ENCODE assay signal across 8 mouse cellular contexts in genomic region chr8:84011705-84012498, GRCm38 (mm10). TPM values are rescaled to one million over a fixed set of nuclear protein-coding genes. Genes with fewer than 3 reads are reported as not detected.
DNase-seq lines count a peak whose midpoint lies in the region; ATAC-seq and TF ChIP-seq lines count a peak whose summit lies in the region.

2210011C24Rik (minus strand) TSS chr8:84012171.

- no peak for TF ChIP-seq CTCF in stomach, postnatal 0 days (IDR thresholded peaks at IDR 0.05; ENCODE audit: low read depth)

- no peak within 1 kb of the TSS for H3K27ac ChIP-seq in heart, embryonic 12.5 days (ENCODE audit: poor library complexity, severe bottlenecking)
- no peak within 1 kb of the TSS for H3K27ac ChIP-seq in stomach, postnatal 0 days (replicated peaks)

- DNase-seq in urinary bladder, postnatal 14 days (ENCODE audit: low spot score) = peak; percentile 41
- DNase-seq in urinary bladder, postnatal 36 days (ENCODE audit: low spot score in 2 of 2) = no peak
- DNase-seq in kidney, postnatal 10 days = peak; percentile 79
- peak; percentile 66 to 83 for DNase-seq in lung, postnatal 4 days
- peak; percentile 78 for DNase-seq in stomach, postnatal 0 days (ENCODE audit: low spot score)
- no peak for DNase-seq in ovary, postnatal 10 days (ENCODE audit: low spot score)
- DNase-seq in gastrocnemius, adult 18-20 months (ENCODE audit: low spot score) = no peak

- H3K9ac ChIP-seq in heart, embryonic 12.5 days = peak within 1 kb of the TSS; percentile 64
- H3K9ac ChIP-seq in stomach, postnatal 0 days (ENCODE audit: low read length) = peak within 1 kb of the TSS; percentile 48

- peak within 1 kb of the TSS; percentile 54 for H3K4me3 ChIP-seq in heart, embryonic 12.5 days
- peak within 1 kb of the TSS; percentile 46 for H3K4me3 ChIP-seq in stomach, postnatal 0 days (ENCODE audit: low read depth, low read length)

- H3K4me1 ChIP-seq in heart, embryonic 12.5 days (replicated peaks) = peaks cover 22% of the 10 kb centered on the region
- peaks cover 12% of the 10 kb centered on the region for H3K4me1 ChIP-seq in stomach, postnatal 0 days (replicated peaks; ENCODE audit: control insufficient read depth, insufficient read depth)

- no peak for TF ChIP-seq EP300 in stomach, postnatal 0 days (optimal IDR thresholded peaks at IDR 0.05)

- H3K4me2 ChIP-seq in heart, embryonic 12.5 days = peak within 1 kb of the TSS; percentile 95
- peak within 1 kb of the TSS; percentile 91 for H3K4me2 ChIP-seq in stomach, postnatal 0 days (replicated peaks; ENCODE audit: low read depth)

- 0 out of 2 replicates have a peak, but pooled peaks cover 4% of the 10 kb centered on the region for H3K9me3 ChIP-seq in heart, embryonic 12.5 days (replicated peaks)
- no peaks in the 10 kb centered on the region for H3K9me3 ChIP-seq in stomach, postnatal 0 days (ENCODE audit: control insufficient read depth, low read length)

- no peaks in the 10 kb centered on the region for H3K36me3 ChIP-seq in heart, embryonic 12.5 days
- no peaks in the 10 kb centered on the region for H3K36me3 ChIP-seq in stomach, postnatal 0 days (ENCODE audit: control insufficient read depth, insufficient read depth, low read length)

- 1% methylated on average over 45 of the region's 45 CpGs for WGBS in heart, embryonic 12.5 days
- WGBS in stomach, postnatal 0 days = 2% methylated on average over 45 of the region's 45 CpGs

- no peak for ATAC-seq in heart, embryonic 12.5 days (ENCODE audit: insufficient number of reproducible peaks, low FRiP score)
- ATAC-seq in stomach, postnatal 0 days (ENCODE audit: low FRiP score, low TSS enrichment) = peak; percentile 53

- peaks cover 34% of the 10 kb centered on the region for H3K27me3 ChIP-seq in heart, embryonic 12.5 days (replicated peaks)
- peaks cover 15% of the 10 kb centered on the region; the same call in 1 of the 2 replicates for H3K27me3 ChIP-seq in stomach, postnatal 0 days (ENCODE audit: control insufficient read depth, insufficient read depth, low read length)

RNA-seq across cellular contexts. Expression of gene 2210011C24Rik, which starts in this region (rescaled TPM):
- 0.30 TPM in 1 of 2 replicates, not detected in the other for polyA plus RNA-seq in heart, embryonic 12.5 days (2016; fragmentation: Nextera tagmentation; extraction: Ambion mirVana)
- polyA plus RNA-seq in stomach, postnatal 0 days (2015; fragmentation: Nextera tagmentation; extraction: Ambion mirVana) = 5.8 and 6.1 TPM in 2 replicates
- 1 to 10 TPM; 2.0 to 2.4 TPM for total RNA-seq in gastrocnemius, adult 18-20 months (2021)

Comparison
In these comparisons a context has a peak if more than half of its experiments do, and no peak if none do; other contexts are left out.
1. DNase-seq: peak in urinary bladder, postnatal 14 days (single experiment), kidney, postnatal 10 days (single experiment), lung, postnatal 4 days (2 of 2) and stomach, postnatal 0 days (single experiment); none in urinary bladder, postnatal 36 days (0 of 2), ovary, postnatal 10 days (single experiment) and gastrocnemius, adult 18-20 months (single experiment).